Comparison of ENCODE assay signal across 13 mouse cellular contexts in the genomic region with DNA sequence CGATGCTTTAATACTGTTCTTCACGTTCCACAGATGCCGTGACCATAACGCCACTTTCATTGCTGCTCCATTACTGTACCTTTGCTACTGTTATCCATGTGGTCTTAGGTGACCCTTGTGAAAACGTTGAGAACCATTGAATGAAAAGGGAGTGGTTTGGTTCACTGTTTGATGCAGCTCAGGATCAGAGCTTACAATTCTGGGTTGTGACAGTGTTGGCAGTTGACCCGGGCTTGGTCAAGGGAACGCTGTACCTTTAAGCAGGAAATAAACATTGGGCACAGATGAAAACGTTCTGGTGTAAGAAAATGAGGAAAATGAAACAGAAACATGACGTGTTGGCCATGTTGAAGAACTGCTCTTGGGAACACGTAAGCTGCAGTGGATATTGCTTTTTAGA.
DNase-seq lines count a peak whose midpoint lies in the region; ATAC-seq and TF ChIP-seq lines count a peak whose summit lies in the region.
"Had no signal": no experiment of that assay in that cellular context is flagged by ENCODE, and none has a peak within 500 bp of the region (broad histone marks: within the 10 kb centered on the region; RNA-seq: fewer than 3 reads in every experiment).

No protein-coding gene starts in this region.

- H3K9me3 ChIP-seq in CH12.LX (replicated peaks; ENCODE audit: low read length), result no peaks in the 10 kb centered on the region
- H3K9me3 ChIP-seq in forebrain, postnatal 0 days (ENCODE audit: low read length), result no peaks in the 10 kb centered on the region
- H3K9me3 ChIP-seq in midbrain, embryonic 13.5 days, result no peaks in the 10 kb centered on the region
- H3K9me3 ChIP-seq: kidney, embryonic 15.5 days; limb, embryonic 12.5 days had no signal

- in situ Hi-C loops in CH12.LX (cut with MboI; ENCODE audit: low pct_ligation_motif_present, low pct_unique_long_range_greater_than_20kb, low sequenced_read_pairs), result no loop called here

- H3K9ac ChIP-seq in CH12.LX (ENCODE audit: insufficient read depth, low read depth), result no peak overlapping the region
- no peak overlapping the region; the same call in 1 of the 2 replicates for H3K9ac ChIP-seq in forebrain, postnatal 0 days
- H3K9ac ChIP-seq in midbrain, embryonic 13.5 days (replicated peaks), result no peak overlapping the region
- H3K9ac ChIP-seq: kidney, embryonic 15.5 days; limb, embryonic 12.5 days; lung, embryonic 14.5 days had no signal

- ATAC-seq in forebrain, postnatal 0 days, result no peak
- peak; percentile 12; the same call in 1 of the 2 replicates for ATAC-seq in midbrain, embryonic 13.5 days

- TF ChIP-seq POLR2A in CH12.LX (IDR thresholded peaks at IDR 0.05; ENCODE audit: low read depth, low read length), result no peak
- no peak for TF ChIP-seq POLR2A in thymus, adult 2 months (IDR thresholded peaks at IDR 0.05; ENCODE audit: control insufficient read depth, extremely low read depth, insufficient read depth, low read length, poor library complexity)

- peak overlapping the region; percentile 21; the same call in 1 of the 2 replicates for H3K4me2 ChIP-seq in CH12.LX (ENCODE audit: insufficient read depth, low read depth, poor library complexity, severe bottlenecking)
- peak overlapping the region; percentile 33 for H3K4me2 ChIP-seq in forebrain, postnatal 0 days (ENCODE audit: low read depth)
- H3K4me2 ChIP-seq in midbrain, embryonic 13.5 days (replicated peaks), result peak overlapping the region; percentile 39
- H3K4me2 ChIP-seq: kidney, embryonic 15.5 days; limb, embryonic 12.5 days; lung, embryonic 14.5 days had no signal

- no peak for TF ChIP-seq EP300 in CH12.LX (IDR thresholded peaks at IDR 0.05; ENCODE audit: low read length)

- TF ChIP-seq CTCF in CH12.LX (conservative IDR thresholded peaks at IDR 0.05 in 1 of 2, IDR thresholded peaks at IDR 0.05 in 1 of 2; ENCODE audit: low read depth in 2 of 2, low read length in 2 of 2), result no peak
- no peak for TF ChIP-seq CTCF in forebrain, postnatal 0 days (IDR thresholded peaks at IDR 0.05; ENCODE audit: low read depth)
- TF ChIP-seq CTCF in thymus, adult 2 months (IDR thresholded peaks at IDR 0.05; ENCODE audit: borderline replicate concordance, control insufficient read depth, extremely low read depth, insufficient read depth, low read length, poor library complexity), result no peak

- 50% methylated on average over 10 of the region's 10 CpGs for WGBS in forebrain, postnatal 0 days
- 72% methylated on average over 10 of the region's 10 CpGs for WGBS in midbrain, embryonic 13.5 days
- WGBS in thymus, adult 2 months, result 83% methylated on average over 10 of the region's 10 CpGs

- no peak for TF ChIP-seq RAD21 in CH12.LX (IDR thresholded peaks at IDR 0.05; ENCODE audit: low read depth, low read length)

- peak; percentile 40 for DNase-seq in cerebellum, adult 8-10 months
- DNase-seq in cerebellum, adult 9-10 months, result no peak
- no peak for DNase-seq in CH12.LX (ENCODE audit: extremely low read depth)
- no peak for DNase-seq in forebrain, postnatal 0 days
- DNase-seq in yolk sac, embryonic 10.5 days (ENCODE audit: low spot score), result no peak
- no peak for DNase-seq in T-cell, adult 2 months (ENCODE audit: low spot score)
- no peak for DNase-seq in thymus, adult 2 months
- DNase-seq: heart, postnatal 36 days; lung, embryonic 14.5 days had no signal

- no peaks in the 10 kb centered on the region for H3K79me2 ChIP-seq in CH12.LX (replicated peaks; ENCODE audit: control insufficient read depth, extremely low read depth, insufficient read depth, poor library complexity, severe bottlenecking)

- no peak overlapping the region for H3K27ac ChIP-seq in CH12.LX (ENCODE audit: insufficient read depth, low read depth)
- 0 out of 2 replicates have a peak overlapping the region, but pooled peaks have one; percentile 60 for H3K27ac ChIP-seq in forebrain, postnatal 0 days (ENCODE audit: low read depth, low read length)
- no peak overlapping the region for H3K27ac ChIP-seq in midbrain, embryonic 13.5 days
- H3K27ac ChIP-seq in thymus, adult 2 months (ENCODE audit: control insufficient read depth, insufficient read depth, low read length), result no peak overlapping the region
- H3K27ac ChIP-seq: kidney, embryonic 15.5 days; limb, embryonic 12.5 days had no signal

- peaks cover 12 to 14% of the 10 kb centered on the region in 2 experiments for H3K4me1 ChIP-seq in CH12.LX (ENCODE audit: control insufficient read depth in 1 of 2, insufficient read depth in 2 of 2)
- H3K4me1 ChIP-seq in forebrain, postnatal 0 days (ENCODE audit: insufficient read depth), result peaks cover 12% of the 10 kb centered on the region; the same call in 1 of the 2 replicates
- H3K4me1 ChIP-seq in midbrain, embryonic 13.5 days (replicated peaks), result peaks cover 37% of the 10 kb centered on the region
- H3K4me1 ChIP-seq in thymus, adult 2 months (replicated peaks; ENCODE audit: control insufficient read depth, insufficient read depth, low read length), result no peaks in the 10 kb centered on the region
- H3K4me1 ChIP-seq: limb, embryonic 12.5 days had no signal

- H3K36me3 ChIP-seq in CH12.LX (replicated peaks in 1 of 2; ENCODE audit: control insufficient read depth in 1 of 2, insufficient read depth in 1 of 2, low read length in 1 of 2), result no peaks in the 10 kb centered on the region
- H3K36me3 ChIP-seq in forebrain, postnatal 0 days (ENCODE audit: insufficient read depth), result no peaks in the 10 kb centered on the region
- H3K36me3 ChIP-seq in midbrain, embryonic 13.5 days, result no peaks in the 10 kb centered on the region
- H3K36me3 ChIP-seq in thymus, adult 2 months (ENCODE audit: control insufficient read depth, insufficient read depth, low read length), result no peaks in the 10 kb centered on the region
- H3K36me3 ChIP-seq: kidney, embryonic 15.5 days; limb, embryonic 12.5 days had no signal

- no peaks in the 10 kb centered on the region for H3K27me3 ChIP-seq in CH12.LX (replicated peaks)
- no peaks in the 10 kb centered on the region for H3K27me3 ChIP-seq in forebrain, postnatal 0 days (ENCODE audit: insufficient read depth, low read length)
- H3K27me3 ChIP-seq in midbrain, embryonic 13.5 days, result no peaks in the 10 kb centered on the region
- H3K27me3 ChIP-seq in thymus, adult 2 months (ENCODE audit: control insufficient read depth, insufficient read depth, low read length), result no peaks in the 10 kb centered on the region
- H3K27me3 ChIP-seq: kidney, embryonic 15.5 days had no signal

- dilution Hi-C loops in CH12.LX (cut with MboI; ENCODE audit: extremely low pct_ligation_motif_present, extremely low pct_unique_long_range_greater_than_20kb, low sequenced_read_pairs), result no loop called here

- H3K4me3 ChIP-seq in CH12.LX (replicated peaks in 1 of 3; ENCODE audit: low read depth in 2 of 3, low read length in 2 of 3, poor library complexity in 1 of 3), result no peak overlapping the region
- H3K4me3 ChIP-seq in forebrain, postnatal 0 days (ENCODE audit: low read depth, low read length), result 0 out of 2 replicates have a peak overlapping the region, but pooled peaks have one; percentile 1
- no peak overlapping the region for H3K4me3 ChIP-seq in midbrain, embryonic 13.5 days (replicated peaks)
- no peak overlapping the region for H3K4me3 ChIP-seq in thymus, adult 2 months (ENCODE audit: control insufficient read depth, insufficient read depth, low read length)
- H3K4me3 ChIP-seq: heart, adult 2 months; kidney, embryonic 15.5 days; limb, embryonic 12.5 days had no signal

TF ChIP-seq in CH12.LX, 34 proteins besides CTCF, POLR2A, EP300 and RAD21:
- TF ChIP-seq TCF12 (IDR thresholded peaks at IDR 0.05; ENCODE audit: low read depth, low read length) (no peak), JUN (IDR thresholded peaks at IDR 0.05; ENCODE audit: insufficient read depth, low read depth, low read length) (no peak), HCFC1 (IDR thresholded peaks at IDR 0.05; ENCODE audit: low read depth, low read length) (no peak), BHLHE40 (IDR thresholded peaks at IDR 0.05; ENCODE audit: low read depth, low read length) (no peak), NELFE (IDR thresholded peaks at IDR 0.05; ENCODE audit: low read depth, low read length) (no peak), MAX (IDR thresholded peaks at IDR 0.05; ENCODE audit: low read length) (no peak), UBTF (IDR thresholded peaks at IDR 0.05; ENCODE audit: low read depth, low read length) (no peak), RCOR1 (conservative IDR thresholded peaks at IDR 0.05; ENCODE audit: low read depth, low read length) (no peak), E2F4 (IDR thresholded peaks at IDR 0.05; ENCODE audit: insufficient replicate concordance, low read depth, low read length) (no peak), ZMIZ1 (IDR thresholded peaks at IDR 0.05; ENCODE audit: low read depth, low read length) (no peak), TBP (conservative IDR thresholded peaks at IDR 0.05; ENCODE audit: low read depth, low read length) (no peak), CHD2 (IDR thresholded peaks at IDR 0.05; ENCODE audit: low read length) (no peak), IRF4 (IDR thresholded peaks at IDR 0.05; ENCODE audit: low read depth, low read length) (no peak), MAZ (IDR thresholded peaks at IDR 0.05; ENCODE audit: low read depth, low read length) (no peak), ELF1 (IDR thresholded peaks at IDR 0.05; ENCODE audit: low read depth, low read length) (no peak), ZC3H11A (IDR thresholded peaks at IDR 0.05; ENCODE audit: low read depth, low read length) (no peak), PAX5 (IDR thresholded peaks at IDR 0.05; ENCODE audit: low read length) (no peak), POLR2AphosphoS2 (IDR thresholded peaks at IDR 0.05; ENCODE audit: low read depth, low read length) (no peak), MXI1 (IDR thresholded peaks at IDR 0.05; ENCODE audit: low read depth, low read length) (no peak), NRF1 (IDR thresholded peaks at IDR 0.05; ENCODE audit: low read depth, low read length) (no peak)
